Mouse (Mus musculus): ENCODE measurements around the gene Stum.

The Stum gene

DNA sequence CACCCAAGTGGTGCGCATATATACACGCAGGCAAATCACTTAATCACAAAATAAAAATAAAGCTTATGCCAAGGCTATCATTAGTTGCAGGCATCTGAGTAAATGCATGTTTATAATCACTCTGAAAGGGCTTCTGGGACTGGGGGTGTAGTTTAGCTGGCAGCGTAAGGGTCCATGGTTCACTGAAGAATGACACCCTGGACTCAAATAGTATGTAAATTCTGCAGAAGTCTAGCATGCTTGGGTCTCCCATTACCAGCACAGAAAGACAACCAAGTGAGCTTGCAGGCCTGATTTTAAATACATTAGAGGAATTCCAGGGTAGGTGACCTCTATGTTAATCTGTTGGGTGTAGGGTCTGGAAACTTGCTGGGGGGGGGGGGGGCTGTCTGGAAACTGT is 16.5 kb upstream of the Stum start:
- DNase-seq (ENCODE audit: low read depth, low spot score), result no peak

DNA sequence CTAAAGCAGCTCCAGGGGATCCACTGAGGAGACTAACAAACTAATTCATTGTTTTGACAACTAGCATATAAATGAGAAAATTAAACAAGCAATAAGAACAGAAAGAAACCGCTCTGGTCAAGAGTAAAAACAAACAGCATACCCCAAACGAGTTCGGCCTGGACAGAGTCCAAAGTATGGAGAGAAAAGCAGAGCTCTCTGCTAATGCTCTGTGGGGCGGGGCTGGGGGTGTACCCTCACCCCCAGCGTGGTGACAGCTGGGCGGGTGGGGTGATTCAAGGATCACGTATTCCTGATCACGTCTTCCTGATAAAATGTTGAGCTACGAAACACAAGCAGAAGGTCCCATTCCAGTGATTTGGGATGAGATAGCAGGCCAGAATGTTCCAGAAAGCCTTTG is 9.5 kb upstream of the Stum start:
- DNase-seq (ENCODE audit: low read depth, low spot score), result no peak

DNA sequence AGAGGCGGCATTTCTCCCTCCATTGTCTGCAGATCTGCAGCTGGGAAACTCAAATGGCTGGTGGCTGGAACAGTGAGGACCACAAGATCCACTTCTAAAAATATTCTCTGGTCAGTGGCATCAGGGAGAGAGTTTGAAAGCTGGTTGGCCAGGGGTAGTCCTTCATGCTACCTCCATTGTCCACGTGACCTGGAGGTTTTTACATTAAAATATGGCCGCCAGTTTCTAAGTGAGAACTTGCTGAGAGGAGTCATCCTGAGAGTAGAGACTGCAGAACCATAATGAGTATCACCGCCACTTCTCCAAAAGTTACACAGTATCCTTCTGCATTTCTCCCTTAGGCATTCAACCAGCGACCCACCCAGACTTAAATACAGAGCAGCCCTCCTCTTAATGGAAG is 2.0 kb upstream of the Stum start:
- DNase-seq (ENCODE audit: low read depth, low spot score), result no peak

DNA sequence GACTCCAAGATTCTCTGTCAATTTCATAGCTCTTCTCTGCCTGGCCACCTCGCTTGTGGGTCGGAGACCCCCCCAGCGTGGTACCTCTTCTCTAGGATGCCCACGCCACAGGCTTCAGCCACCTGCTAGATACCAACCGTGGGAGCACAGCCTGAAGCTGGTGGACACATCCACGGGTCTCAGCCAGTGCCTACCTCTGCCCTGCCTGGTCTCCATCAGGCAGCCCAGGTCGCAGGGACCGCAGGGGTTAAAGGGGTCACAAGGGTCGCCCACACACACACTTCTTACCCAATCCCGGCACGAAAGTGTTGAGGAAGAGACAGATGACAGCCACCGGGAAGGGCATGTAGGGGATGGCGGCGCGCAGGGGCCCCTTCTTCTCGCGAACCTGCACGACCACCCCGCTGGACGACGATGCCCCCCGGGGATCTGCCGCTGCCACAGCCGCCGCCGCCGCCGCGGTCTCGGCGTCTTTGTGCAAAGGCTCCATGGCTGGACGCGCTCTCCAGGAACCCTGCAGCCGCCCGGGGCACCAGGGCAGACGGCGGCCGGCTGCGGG is 385 bp downstream of the Stum start:
- DNase-seq (ENCODE audit: low read depth, low spot score), result no peak

DNA sequence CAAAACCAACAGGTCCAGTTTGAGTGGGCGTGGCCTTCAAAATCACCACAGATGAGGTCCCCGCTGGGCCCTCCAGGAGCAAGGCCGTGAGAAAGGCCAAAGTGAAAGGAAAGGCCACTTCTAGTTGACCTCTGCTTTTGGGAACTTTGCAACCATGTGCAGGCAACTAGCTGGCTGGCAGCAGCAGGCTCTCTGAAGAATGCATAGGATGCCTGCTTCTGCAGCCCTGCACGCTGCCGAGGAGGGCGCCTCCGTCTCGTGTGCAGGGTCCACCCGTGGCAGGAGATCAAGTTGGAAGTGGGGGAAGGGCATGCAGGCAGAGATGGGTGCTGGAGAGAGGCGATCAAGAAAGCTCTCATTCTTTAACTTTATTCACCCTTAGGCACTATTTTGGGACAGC is 1.3 kb downstream of the Stum start:
- no peak for DNase-seq (ENCODE audit: low read depth, low spot score)

DNA sequence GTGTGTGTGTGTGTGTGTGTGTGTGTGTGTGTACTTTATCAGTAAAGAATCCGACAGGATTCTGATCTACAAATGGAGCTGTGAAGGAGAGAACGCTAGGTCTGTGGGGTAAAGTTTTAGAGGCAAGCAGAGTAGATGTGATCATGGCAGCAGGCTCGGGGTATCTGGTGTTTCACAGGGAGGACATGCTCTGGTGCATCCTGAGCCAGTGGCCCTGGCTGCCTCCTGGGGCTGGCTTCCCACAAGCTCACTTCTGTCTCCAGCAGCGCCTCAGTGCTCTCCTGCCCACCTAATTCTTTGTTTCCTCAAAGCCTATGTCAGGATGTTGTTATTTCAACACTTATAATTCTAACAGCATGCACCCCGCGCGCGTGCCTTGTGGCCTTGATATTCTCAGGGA is 2.0 kb downstream of the Stum start:
- DNase-seq (ENCODE audit: low read depth, low spot score), result no peak

DNA sequence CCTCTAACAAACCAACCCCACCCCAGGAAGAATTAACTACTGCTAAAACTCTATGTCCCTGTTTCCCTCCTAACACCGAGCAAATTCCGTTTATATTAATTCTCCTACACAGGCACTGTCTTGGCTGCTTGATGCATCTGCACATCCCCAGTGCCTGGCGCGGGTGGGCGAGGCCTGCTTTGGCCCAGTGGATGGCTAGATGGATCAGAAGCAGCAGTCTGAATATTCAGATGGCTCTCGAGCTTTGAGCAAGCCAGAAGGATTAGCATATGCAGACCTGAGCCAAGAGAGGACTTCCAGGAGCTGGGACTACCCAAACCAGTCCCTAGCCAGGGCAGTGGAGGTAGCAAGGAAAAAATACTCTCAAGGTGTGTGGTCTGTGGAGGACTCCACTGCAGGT is 3.0 kb downstream of the Stum start:
- peak; percentile 71 for DNase-seq (ENCODE audit: low read depth, low spot score)

DNA sequence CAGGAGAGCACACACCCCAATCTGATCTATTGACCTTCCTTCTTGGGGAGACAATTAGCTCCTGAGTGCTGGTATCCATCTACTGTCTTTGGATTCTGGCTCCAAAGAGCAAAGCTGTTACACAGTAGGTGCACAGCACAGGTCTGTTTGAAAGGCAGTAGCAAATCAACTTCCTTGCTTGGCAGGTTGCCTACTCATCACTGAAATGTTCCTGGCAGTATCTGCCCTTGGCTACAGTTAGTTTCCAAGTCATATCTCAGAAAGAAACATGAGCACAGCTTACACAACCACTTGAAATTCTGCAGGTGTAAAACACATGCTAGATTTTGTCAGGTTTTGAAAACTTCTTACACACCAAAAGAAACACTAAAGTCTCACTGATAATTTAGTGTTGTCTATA is 9.7 kb downstream of the Stum start:
- no peak for DNase-seq (ENCODE audit: low read depth, low spot score)

DNA sequence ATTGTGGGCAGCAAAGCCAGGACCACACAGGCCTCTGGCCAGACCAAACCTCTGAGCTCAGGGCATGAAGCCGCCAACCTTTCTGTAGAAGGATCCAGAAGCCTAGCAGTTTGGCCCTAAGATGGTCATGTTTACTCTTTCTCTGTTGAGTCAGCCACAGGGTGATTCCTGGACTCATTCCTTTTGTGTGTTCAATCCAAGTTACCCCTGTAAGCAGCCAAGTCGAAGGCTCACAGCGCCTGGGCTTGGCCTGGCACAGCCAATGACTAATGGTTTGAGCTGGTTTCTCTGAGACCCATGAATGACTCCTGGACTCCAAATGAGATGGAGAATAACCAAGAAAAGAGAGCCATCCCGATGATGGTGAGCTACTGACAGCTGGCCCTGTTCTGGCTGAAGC is 15.3 kb downstream of the Stum start:
- no peak for DNase-seq (ENCODE audit: low read depth, low spot score)

DNA sequence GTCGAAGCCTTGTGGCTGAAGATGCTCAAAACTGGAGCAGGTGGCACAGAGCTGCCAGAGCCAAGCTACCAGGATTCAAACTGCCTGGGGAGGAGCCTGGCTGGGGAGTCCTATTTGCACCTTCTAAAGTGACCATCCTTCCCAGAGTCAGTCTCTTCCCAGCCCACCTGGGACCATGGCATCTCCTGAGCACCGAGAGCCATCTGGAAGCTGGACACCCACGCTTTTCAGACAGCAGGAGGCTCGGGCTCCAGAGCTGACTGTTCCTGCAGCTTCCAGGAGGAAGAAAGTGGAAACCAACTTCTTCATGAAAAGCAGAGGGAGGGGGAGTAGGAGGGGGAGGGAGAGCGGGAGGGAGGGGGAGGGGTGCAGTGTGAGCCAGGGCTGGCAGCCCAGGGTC is 17.7 kb downstream of the Stum start:
- DNase-seq (ENCODE audit: low read depth, low spot score), result no peak

DNA sequence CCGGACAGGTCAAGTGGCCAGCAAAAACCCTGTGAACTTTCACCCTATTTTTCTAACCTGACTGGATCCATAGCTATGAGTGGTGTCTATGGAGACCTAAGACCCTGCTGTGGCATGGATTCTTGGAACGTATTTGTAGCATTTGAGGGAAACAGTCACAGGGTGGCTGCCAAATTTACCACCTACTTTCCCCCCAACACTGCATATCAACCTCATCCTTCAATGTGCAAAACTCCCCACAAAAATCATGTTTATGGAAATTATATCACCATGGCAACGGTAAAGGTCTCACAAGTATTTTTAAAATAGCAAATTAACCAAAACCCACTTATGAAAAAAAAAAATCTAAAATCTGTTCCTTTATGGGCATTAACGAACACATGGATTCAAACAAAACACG is 18.9 kb downstream of the Stum start:
- DNase-seq (ENCODE audit: low read depth, low spot score), result no peak

DNA sequence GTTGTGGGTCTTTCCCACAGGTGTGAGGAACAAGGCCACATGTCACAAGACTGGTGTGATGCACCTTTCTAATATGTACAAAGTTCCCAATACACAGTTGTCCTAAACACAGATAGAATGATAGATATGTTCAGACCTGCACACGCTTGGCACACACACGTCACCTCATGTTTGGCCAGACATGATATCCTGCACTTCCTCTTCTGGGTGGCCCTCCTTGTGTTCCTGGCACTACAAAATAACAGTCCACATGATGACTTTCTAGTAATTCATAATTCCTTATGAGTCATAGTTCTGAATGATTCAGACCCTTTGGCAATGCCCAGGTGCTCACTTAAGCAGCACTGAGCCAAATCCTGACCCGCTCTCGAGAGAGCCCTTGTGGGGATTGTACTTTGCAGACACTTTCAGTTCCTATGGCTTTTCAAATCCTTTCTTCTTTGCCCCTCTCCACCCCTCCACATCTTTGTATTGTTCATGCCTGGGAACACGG is 20.3 kb downstream of the Stum start:
- no peak for DNase-seq (ENCODE audit: low read depth, low spot score)

DNA sequence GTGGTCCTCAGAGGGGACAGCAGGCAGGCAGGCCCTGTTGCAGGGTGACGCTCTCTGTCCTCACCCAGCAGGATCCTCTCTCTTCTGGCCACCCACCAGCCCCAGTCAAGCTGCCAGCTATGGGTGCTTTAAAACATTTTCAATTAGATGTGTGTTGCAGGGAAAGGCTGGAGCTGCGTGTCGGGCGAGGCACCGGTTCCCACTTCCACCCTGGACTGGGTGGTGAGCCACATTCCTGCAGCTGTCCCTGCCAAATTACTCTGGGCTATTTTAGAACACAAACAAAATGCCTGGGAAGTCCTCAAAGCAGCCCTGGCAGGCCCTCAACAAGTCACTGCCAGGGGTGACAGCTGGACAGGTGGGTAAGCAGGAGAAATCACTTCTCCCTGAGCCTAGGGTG is 20.9 kb downstream of the Stum start:
- no peak for DNase-seq (ENCODE audit: low read depth, low spot score)

DNA sequence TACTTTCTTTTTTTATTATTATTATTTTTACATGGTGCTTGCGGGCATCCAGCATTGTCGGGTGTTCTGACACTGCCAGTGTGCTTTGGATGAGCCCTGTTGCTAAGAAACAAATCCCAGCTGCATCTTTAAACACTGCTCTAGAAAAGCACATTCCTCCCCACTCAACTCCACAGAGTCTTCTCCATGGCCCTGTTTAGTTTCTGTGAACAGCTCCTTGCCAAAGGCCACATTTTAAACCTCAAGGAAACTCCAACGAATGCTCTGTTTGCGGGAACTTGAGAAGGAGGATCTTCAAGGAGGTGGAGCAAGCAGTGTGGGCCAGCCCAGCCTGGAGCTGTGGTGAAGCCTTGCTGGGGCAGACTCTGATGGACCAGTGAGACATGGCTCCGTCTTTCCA is 22.6 kb downstream of the Stum start:
- no peak for DNase-seq (ENCODE audit: low read depth, low spot score)

DNA sequence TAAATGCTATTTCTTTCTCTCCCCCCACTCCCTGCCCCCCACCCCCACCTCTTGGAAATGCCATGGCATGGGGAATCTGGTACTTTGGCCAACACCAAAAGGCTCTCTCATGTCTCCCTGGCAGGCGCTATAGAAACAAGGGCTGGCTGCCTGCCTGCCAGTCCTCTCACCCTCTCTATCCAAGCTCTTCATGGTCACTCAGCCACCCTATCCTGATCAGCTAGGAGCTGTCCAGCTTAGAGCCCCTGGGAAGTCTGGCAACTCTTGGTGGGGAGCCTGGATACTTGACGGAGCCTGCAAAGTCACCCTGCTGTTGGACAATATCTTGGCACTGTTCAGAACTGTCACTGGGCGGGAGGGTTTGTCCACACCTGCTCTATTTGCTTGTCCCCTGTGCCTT is 24.6 kb downstream of the Stum start:
- no peak for DNase-seq (ENCODE audit: low read depth, low spot score)

DNA sequence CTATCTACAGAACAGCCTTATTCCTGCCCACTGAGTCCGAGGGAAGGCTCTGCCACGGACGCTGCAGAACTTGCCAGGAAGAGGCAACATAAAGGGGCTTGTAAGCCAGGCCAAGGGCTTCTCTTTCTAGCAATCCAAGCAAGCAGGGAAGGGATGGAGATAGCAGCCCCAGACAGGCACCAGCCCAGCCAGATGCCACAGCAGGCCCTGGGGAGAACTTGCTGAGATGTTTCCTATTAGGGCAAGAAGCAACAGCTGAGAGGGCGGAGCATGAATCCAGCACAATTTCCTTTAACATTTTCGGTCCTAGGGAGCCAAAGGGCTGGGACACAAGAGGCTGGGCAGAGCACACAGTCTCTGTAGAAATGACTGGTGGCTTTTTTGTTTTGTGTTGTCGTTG is 25.0 kb downstream of the Stum start:
- DNase-seq (ENCODE audit: low read depth, low spot score), result no peak

DNA sequence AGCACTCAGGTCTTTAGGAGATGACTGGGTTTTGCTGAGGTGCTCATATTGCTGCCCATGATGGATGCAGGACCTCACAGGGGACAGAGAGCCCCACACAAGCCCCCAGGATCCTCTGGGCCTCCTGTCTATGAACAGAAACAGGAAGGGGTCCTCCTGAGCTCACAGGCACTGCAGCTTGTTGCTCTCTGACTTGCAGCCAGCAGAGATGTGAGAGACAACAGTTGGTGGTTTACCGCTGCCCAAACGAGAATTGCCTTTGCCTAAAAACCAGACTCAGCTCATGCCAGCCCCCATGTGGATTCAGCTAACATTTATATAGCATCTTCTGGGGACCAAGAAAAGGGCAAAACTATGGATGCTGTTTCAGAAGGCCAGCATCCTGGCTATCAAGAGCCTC is 33.7 kb downstream of the Stum start:
- DNase-seq (ENCODE audit: low read depth, low spot score), result no peak

DNA sequence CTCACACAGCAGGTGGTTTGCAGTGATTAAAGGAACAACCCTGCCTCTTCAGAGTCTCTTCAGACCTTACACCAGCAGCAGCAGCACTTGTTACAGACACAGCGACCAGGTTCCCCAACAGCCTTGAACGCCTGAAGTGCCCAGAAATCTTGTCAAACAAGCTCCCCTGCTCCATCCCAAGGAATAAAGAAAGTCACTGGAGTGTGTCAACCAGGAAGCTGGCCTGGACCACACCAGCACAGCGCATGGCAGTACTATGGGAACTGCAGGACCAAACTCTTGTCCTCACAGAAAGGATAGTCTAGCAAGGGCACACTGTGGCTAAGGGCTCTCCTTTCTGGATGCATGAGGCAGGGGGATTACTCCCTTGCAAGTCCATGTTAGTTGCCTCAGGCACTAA is 38.9 kb downstream of the Stum start:
- no peak for DNase-seq (ENCODE audit: low read depth, low spot score)

DNA sequence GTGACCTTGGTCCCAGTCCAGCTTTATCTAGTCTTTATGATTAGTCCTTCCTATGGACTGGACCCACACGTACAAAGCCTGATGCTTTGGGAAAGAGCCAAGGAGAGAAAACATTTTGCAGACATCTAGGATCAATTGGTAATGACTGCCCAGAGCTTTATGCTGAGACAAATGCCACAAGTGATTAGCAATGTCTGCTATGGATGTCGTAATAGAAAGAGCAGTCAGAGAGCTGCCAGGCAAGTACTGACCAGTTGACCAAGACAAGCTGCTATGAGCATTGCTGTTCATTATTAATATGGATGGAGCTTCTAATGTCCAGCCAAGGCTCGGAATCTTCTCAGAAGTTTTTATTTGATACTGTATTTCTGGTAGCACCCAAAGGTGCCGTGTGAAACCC is 43.8 kb downstream of the Stum start:
- DNase-seq (ENCODE audit: low read depth, low spot score), result no peak

DNA sequence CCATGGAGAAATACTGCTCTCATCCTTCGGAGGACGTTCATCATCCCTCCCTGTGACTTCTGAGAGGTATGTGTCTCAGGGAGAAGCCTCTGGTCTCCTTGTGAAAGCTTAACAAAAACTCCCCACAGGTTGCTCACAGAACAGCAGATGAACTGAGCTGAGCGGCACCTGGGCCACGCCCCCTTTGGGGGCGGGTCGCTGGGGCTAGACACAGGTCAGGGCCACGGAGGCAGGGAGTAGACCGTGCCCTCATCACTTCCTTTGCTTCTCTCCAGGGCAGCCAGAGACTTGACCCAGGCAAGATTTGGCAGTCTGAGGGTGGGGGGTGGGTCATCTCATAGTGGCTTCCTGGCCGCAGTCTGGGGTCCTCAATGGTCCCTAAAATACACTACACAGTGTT is 48.4 kb downstream of the Stum start:
- DNase-seq (ENCODE audit: low read depth, low spot score), result peak; percentile 90

DNA sequence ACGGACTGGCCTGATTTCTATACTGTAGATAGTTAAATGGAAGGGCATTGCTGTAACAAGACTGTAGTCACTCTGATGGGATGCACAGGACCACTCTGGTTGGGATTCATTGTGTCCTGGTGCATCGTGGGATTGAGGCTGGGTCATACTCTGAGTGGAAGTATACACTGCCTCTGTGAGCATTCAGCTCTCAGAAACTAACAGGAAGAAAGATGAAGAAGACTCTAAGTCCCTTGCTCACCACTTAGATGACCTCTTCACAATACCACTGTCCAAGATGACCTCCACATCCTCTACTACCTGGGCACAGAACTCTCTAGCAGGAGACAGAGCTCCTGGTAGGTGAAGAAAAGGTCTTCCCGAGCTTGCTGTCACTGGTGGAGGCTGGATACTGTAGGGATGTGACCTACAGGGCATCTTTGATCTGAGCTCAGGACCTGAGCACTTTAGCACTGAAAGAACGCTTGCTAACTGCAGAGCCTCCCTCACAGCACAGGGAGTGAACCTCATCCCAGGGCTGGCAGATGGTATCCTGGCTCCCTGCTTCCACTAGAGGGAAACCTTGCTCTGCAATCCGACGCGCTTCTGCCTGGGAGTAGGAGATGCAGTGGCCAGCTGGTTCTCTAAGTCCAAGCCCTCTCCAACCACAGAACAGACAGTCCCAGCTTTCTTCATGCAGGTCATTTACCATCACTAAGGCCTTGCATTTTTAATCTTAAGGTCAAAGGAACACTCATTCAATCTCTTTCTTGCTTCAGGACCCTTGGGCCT is 49.3 kb downstream of the Stum start:
- DNase-seq (ENCODE audit: low read depth, low spot score), result peak; percentile 82

DNA sequence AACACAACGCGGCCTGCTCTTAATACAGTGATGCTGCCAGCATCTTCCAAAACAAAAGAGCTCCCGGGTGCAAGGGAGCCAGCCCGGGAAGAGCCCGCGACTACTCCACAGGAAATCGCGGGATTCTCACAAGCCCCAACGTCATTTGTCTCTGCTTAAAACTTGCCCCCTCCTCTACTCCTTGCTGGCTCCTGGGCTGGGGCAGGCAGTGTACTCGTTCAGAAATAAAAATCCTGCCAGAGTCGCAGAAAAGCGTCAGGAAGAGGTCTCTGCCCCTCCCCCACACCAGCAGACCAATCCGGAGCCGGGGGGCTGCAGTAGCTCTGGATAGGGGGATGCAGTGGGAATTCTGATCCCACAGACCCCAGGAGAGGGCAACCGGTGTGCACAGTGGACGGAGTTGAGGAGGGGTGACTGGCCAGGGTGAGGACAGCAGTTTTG is 50.2 kb downstream of the Stum start:
- peak; percentile 15 for DNase-seq (ENCODE audit: low read depth, low spot score)

DNA sequence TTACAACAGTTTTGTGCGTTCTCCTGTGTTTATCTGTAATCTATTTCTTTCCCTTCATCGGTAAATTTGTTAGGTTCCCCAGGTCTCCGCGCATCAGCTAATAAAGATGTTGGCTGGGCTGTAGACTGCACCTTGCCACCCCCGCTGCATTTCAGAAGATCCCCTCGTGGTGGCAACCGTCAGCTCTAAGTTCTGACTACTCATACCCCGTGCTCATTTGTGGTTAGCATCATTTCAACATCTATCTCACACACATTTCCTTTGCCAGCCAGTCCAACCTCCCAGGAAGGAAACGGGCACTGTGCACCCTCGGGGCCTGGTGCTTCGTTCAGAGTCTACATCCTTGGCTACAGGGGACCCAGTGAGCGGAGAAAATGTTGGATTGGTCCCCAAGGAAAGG is 51.5 kb downstream of the Stum start:
- no peak for DNase-seq (ENCODE audit: low read depth, low spot score)

DNA sequence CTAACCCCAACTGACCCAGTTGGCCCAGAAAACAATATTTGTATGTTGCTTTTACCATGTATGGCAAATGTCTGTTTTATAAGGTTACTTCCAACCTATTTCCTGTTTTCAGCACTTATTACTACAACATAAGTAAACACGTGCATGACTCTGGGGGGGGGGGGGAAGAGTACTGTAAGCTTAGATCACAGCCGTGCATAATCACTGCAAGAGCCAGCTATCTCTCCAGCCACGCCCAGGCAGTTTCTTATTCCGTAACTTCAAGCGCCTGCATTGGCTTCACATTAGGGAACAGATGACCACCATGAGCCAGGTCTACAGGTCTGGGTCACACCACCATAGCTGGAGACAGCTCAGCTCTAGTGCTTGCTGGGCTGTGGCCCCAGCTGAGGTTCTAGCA is 53.5 kb downstream of the Stum start:
- no peak for DNase-seq (ENCODE audit: low read depth, low spot score)
